Mouse (Mus musculus) c-Kit-positive CD71-negative TER-119-negative erythroid progenitor cells, embryonic 14.5 days (primary cell): ENCODE data around the gene Nt5c.
"Not testable (repeated sequence)": the region's sequence is repeated elsewhere in the genome, so short reads cannot be mapped to it uniquely, and the experiment has no call there.

ENCODE experiments used
- DNase-seq: peaks from one replicate; pipeline ENCODE4 v3.0.0-alpha.2; 2013; ENCODE audit warnings: low read depth

Nt5c gene

DNA sequence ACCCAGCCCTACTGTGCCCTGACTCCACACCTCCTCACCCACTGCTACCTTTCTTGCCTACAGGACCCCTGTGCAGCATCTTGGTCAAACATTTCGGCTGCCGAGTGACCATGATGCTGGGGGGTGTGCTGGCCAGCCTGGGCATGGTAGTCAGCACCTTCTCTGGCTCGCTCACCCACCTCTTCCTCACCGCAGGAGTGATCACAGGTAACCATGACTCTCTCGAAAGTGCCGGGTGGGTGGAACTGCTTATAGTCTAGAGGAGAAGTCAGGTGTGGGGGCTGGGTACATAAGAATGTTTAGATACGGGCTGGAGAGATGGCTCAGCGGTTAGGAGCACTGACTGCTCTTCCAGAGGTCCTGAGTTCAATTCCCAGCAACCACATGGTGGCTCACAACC is 26.8 kb downstream of the Nt5c start:
- no peak for DNase-seq

GRCm38 (mm10) chr11:115463397-115463796 is 28.3 kb downstream of the Nt5c start:
- DNase-seq: no peak

GRCm38 (mm10) chr11:115462243-115462891 is 29.3 kb downstream of the Nt5c start, which contains the start of gene Slc16a5:
Gene Slc16a5 (plus strand): TSS chr11:115462474.
- no peak for DNase-seq

GRCm38 (mm10) chr11:115461846-115462242 is 29.8 kb downstream of the Nt5c start:
- no peak for DNase-seq

- no peak for DNase-seq
Measured at GRCm38 (mm10) chr11:115460976-115461375, 30.7 kb downstream of the Nt5c start.

DNA sequence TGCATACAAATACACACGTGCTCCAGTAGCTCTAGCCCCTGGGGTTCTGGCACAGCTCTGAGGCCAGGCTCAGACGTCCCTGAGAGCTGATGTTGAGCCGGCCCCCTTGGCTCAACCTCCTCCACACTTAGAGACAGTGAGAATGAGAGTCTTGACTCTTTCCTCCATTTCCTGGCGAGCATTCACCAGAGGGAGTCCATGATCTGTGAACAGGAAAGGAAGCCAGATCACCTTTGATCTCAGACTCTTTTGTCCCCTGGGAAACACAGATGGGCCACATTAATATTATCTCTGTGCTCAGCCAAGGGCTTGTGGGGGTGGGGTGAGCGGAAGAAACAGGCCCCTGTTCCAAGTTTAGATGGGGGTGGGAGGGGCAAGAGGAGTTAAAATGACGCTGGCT is 34.3 kb downstream of the Nt5c start:
- DNase-seq: no peak

- DNase-seq: no peak
Measured at GRCm38 (mm10) chr11:115456182-115456581, 35.5 kb downstream of the Nt5c start.

GRCm38 (mm10) chr11:115455619-115456018 is 36.0 kb downstream of the Nt5c start:
- DNase-seq: no peak

- DNase-seq: not testable (repeated sequence)
Measured at GRCm38 (mm10) chr11:115454822-115455221, 36.8 kb downstream of the Nt5c start.

GRCm38 (mm10) chr11:115453306-115453705 is 38.4 kb downstream of the Nt5c start:
- no peak for DNase-seq

DNA sequence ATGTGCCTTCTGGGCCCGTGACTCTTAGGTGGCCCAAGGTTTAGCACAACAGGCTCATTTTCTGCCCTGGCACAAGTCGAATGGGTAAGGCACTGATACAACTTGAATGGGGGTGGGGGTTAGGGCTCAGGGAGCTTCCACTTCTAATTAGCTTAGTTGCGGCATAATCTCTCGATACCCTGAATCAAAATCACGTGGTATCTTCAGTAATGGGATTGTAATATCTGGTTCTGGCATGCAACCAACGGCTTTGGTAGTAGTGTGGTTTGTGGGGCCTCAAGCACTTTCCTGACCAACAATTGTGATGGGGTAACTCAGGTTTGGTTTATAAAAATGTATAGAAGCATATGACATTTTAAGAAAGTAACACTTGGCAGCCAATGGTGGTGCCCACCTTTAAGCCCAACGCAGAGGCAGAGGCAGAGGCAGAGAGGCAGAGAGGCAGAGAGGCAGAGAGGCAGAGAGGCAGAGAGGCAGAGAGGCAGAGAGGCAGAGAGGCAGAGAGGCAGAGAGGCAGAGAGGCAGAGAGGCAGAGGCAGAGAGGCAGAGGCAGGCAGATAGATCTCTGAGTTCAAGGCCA is 39.3 kb downstream of the Nt5c start:
- DNase-seq: no peak

DNA sequence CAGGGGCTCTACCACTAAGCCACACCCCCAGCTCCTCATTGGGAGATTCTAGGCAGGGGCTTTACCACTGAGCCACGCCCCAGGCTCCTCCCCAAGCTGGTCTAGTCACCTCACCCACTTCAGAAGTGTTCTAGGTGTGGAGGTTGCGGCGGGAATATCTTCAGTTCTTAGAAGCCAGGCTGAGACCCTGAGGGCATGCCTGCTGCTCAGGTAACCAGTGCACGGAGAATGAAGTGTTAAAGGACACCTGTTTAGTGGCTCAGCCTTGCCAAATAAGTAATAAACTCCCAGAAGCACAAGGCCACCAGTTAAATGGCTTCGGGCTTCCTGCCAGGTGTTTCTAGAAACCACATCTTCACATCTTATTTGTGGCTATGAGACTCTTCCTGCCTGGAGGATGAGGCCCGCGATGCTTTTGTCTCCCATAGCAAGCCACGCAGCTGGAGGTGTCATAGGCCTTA is 39.9 kb downstream of the Nt5c start:
- no peak for DNase-seq

DNA sequence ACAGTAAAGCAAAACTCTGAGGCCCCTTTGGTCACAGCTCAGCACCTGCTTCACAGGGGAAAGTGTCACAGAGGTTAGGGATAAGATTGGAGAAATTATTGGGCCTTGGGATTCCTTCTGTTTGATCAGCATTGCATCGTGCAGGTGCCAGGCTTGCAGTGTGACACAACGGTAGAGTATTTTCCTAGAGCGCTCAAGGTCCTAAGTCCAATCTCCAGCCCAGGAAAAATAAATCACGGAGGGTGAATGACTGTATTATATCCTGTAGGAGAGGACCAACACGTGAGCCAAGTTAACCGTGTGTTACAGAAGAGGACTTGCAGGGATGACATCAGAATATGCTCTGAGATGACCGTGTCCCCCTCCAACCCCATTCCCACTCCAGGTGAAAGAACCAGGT is 41.5 kb downstream of the Nt5c start:
- no peak for DNase-seq

DNA sequence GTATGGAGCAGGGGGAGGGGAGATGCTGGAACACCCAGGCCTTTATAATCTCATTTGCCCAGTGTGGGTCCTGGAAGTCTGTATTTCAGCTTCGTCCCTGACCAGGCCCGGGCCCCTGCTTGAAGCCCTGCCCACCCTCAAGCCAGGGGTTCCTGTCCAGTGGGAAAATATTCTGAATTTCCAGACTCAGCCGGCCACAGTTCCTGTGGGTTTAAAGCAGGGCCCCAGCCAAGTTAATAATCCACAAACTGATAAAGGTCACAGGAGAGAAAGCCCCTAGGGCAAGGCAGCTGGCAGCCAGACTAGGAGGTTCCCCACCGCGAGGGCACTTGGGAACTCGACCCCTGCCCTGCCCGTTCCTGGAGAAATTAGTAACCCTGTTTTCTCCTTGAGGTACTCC is 42.7 kb downstream of the Nt5c start:
- no peak for DNase-seq

DNA sequence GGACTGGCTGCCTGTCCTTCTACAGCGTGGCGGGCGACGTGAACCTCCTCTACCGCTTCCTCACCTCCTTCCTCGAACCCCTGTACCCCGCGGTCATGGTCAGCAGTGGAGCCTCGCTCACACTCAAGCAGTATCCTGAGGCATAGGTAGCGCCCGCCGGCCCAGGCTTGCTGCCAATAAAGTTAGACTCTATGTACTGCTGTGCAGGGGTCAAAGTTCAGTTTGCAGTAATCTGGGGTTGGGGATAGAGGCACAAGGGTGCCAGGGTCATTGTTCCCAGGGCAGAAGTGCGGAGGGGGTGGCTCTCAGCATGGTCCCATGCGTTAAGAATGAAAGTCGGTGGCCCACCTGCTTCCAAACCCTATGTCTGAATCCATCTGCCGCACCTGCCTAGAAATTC is 43.6 kb downstream of the Nt5c start:
- no peak for DNase-seq

- DNase-seq: no peak
Measured at GRCm38 (mm10) chr11:115447321-115447885, 44.3 kb downstream of the Nt5c start.

GRCm38 (mm10) chr11:115446906-115447305 is 44.8 kb downstream of the Nt5c start:
- DNase-seq: no peak

DNA sequence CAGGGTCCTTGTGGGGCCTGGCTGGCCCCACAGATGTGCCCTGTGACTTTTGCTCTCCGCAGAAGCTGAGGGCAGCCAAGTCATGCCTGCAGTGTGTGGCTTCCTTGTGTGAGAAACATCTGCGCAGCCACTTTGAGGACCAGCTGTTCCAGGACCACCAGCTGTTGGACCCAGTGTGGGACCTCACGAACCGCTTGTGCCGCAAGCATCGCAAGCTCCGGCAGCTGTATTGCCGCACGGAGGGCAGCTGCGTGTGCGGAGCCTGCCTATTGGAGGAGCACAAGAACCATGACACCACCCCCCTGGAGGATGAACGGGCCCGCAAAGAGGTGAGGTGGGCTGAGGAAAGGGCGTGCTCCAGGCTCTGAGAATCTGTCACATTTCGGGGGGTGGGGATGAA is 50.2 kb downstream of the Nt5c start:
- no peak for DNase-seq
